Mouse (Mus musculus) stomach, postnatal 0 days (tissue): ENCODE results near the gene Clspn.
"Not testable (repeated sequence)": the region's sequence is repeated elsewhere in the genome, so short reads cannot be mapped to it uniquely, and the experiment has no call there.

ENCODE experiments used
- CTCF ChIP-seq: IDR thresholded peaks from 2 replicates; pipeline ENCODE4 v1.5.1; 2016; ENCODE audit warnings: antibody characterized with exemption, low read depth, mild to moderate bottlenecking, moderate library complexity
- EP300 ChIP-seq: optimal IDR thresholded peaks from 2 replicates; pipeline ENCODE3; 2016; ENCODE audit warnings: antibody characterized with exemption

- not testable (repeated sequence) for TF ChIP-seq CTCF, EP300
Measured at GRCm38 (mm10) chr4:126535631-126536030, 21.1 kb upstream of the Clspn start.
